Comparison of ENCODE assay signal across 8 mouse cellular contexts in genomic region chr10:81481605-81482532, GRCm38 (mm10). TPM values are rescaled to one million over a fixed set of nuclear protein-coding genes. Genes with fewer than 3 reads are reported as not detected.
DNase-seq lines count a peak whose midpoint lies in the region; ATAC-seq and TF ChIP-seq lines count a peak whose summit lies in the region.

No protein-coding gene starts in this region.

- intact Hi-C loops in left cerebral cortex, adult 2 months (cut with DNase I): no loop called here
- intact Hi-C loops in left cerebral cortex, postnatal 25 days (cut with DNase I): loop anchor here (2.0 kb wide), 1 partner anchor 13 kb away; no protein-coding TSS in a partner anchor

- WGBS in hindbrain, embryonic 10.5 days: 4% methylated on average over 35 of the region's 35 CpGs
- WGBS in midbrain, embryonic 11.5 days: 4% methylated on average over 34 of the region's 35 CpGs

- H3K36me3 ChIP-seq in hindbrain, embryonic 10.5 days: peaks cover 11% of the 10 kb centered on the region
- H3K36me3 ChIP-seq in midbrain, embryonic 11.5 days (ENCODE audit: control insufficient read depth, insufficient read depth, low read length): peaks cover 3% of the 10 kb centered on the region; the same call in 1 of the 2 replicates

- H3K27me3 ChIP-seq in hindbrain, embryonic 10.5 days (ENCODE audit: insufficient read depth, poor library complexity, severe bottlenecking): peaks cover 56% of the 10 kb centered on the region
- peaks cover 15% of the 10 kb centered on the region for H3K27me3 ChIP-seq in midbrain, embryonic 11.5 days (ENCODE audit: control insufficient read depth, insufficient read depth, low read length)

- peak overlapping the region; percentile 69 for H3K9ac ChIP-seq in midbrain, embryonic 11.5 days (ENCODE audit: low read length)

- H3K4me2 ChIP-seq in midbrain, embryonic 11.5 days: peak overlapping the region; percentile 65

- peak; percentile 25; the same call in 1 of the 2 replicates for ATAC-seq in midbrain, embryonic 11.5 days (ENCODE audit: low FRiP score)

- H3K27ac ChIP-seq in left cerebral cortex, adult 2 months: peak overlapping the region; percentile 98
- peak overlapping the region; percentile 82 for H3K27ac ChIP-seq in hindbrain, embryonic 10.5 days
- H3K27ac ChIP-seq in midbrain, embryonic 11.5 days (ENCODE audit: low read depth, low read length): no peak overlapping the region

- H3K9me3 ChIP-seq in hindbrain, embryonic 10.5 days: no peaks in the 10 kb centered on the region
- H3K9me3 ChIP-seq in midbrain, embryonic 11.5 days (ENCODE audit: control insufficient read depth, low read length): no peaks in the 10 kb centered on the region

- peaks cover 57% of the 10 kb centered on the region for H3K4me1 ChIP-seq in hindbrain, embryonic 10.5 days (replicated peaks)
- peaks cover 20% of the 10 kb centered on the region for H3K4me1 ChIP-seq in midbrain, embryonic 11.5 days (ENCODE audit: control insufficient read depth, insufficient read depth, low read length)

- no peak for DNase-seq in left cerebral cortex, adult 2 months (ENCODE audit: extremely low spot score in 1 of 2, low spot score in 2 of 2)
- no peak for DNase-seq in left cerebral cortex, postnatal 25 days (ENCODE audit: low spot score in 2 of 2)
- DNase-seq in cerebellum, postnatal 14 days: peak; percentile 47 to 60
- peak; percentile 48 for DNase-seq in hindbrain, embryonic 10.5 days (ENCODE audit: low spot score)
- DNase-seq in midbrain, embryonic 11.5 days (ENCODE audit: low spot score, missing footprints): no peak
- no peak for DNase-seq in adrenal gland, adult 2 months
- DNase-seq in embryo, embryonic 10.5 days (ENCODE audit: low spot score): no peak
- DNase-seq in adrenal gland, postnatal 10 days: no peak

- TF ChIP-seq CTCF in left cerebral cortex, adult 2 months (IDR thresholded peaks at IDR 0.05): no peak

- H3K4me3 ChIP-seq in left cerebral cortex, adult 2 months: peak overlapping the region; percentile 82
- H3K4me3 ChIP-seq in hindbrain, embryonic 10.5 days: peak overlapping the region; percentile 56
- H3K4me3 ChIP-seq in midbrain, embryonic 11.5 days (ENCODE audit: low read depth, low read length): peak overlapping the region; percentile 49

RNA-seq across cellular contexts. Expression of gene Celf5, which starts 0.6 kb away (rescaled TPM):
- 100 to 1,000 TPM; 284 to 288 TPM for total RNA-seq in left cerebral cortex, adult 2 months (2021)
- total RNA-seq in left cerebral cortex, postnatal 25 days (2021): 100 to 1,000 TPM; 285 to 286 TPM
- 3.1 and 12.9 TPM in 2 replicates for polyA plus RNA-seq in hindbrain, embryonic 10.5 days (2016; fragmentation: Nextera tagmentation; extraction: Ambion mirVana)
- 10.0 and 13.1 TPM in 2 replicates for polyA plus RNA-seq in midbrain, embryonic 11.5 days (2014; fragmentation: Nextera tagmentation; extraction: Ambion mirVana)
- under 1 TPM; 0.55 to 0.78 TPM for total RNA-seq in adrenal gland, adult 2 months (2021)
- 1.4 and 2.2 TPM in 2 replicates for polyA plus RNA-seq in adrenal gland, adult 2 months (2012; rRNA removed)
- total RNA-seq in adrenal gland, postnatal 10 days (2021): 1 to 10 TPM in 1 of 2 experiments, under 1 TPM in 1; 0.84 to 2.2 TPM

RNA-seq across cellular contexts. Expression of gene Ncln, which starts 14.3 kb away (rescaled TPM):
- 10 to 100 TPM; 78.3 to 80.8 TPM for total RNA-seq in left cerebral cortex, adult 2 months (2021)
- 10 to 100 TPM; 76.4 to 77.0 TPM for total RNA-seq in left cerebral cortex, postnatal 25 days (2021)
- polyA plus RNA-seq in hindbrain, embryonic 10.5 days (2016; fragmentation: Nextera tagmentation; extraction: Ambion mirVana): 87.4 and 92.6 TPM in 2 replicates
- 40.4 and 44.5 TPM in 2 replicates for polyA plus RNA-seq in midbrain, embryonic 11.5 days (2014; fragmentation: Nextera tagmentation; extraction: Ambion mirVana)
- total RNA-seq in adrenal gland, adult 2 months (2021): 100 to 1,000 TPM; 111 to 123 TPM
- 562 and 856 TPM in 2 replicates for polyA plus RNA-seq in adrenal gland, adult 2 months (2012; rRNA removed)
- 10 to 100 TPM; 90.9 to 93.8 TPM for total RNA-seq in adrenal gland, postnatal 10 days (2021)

RNA-seq across cellular contexts. Expression of gene S1pr4, which starts 18.1 kb away (rescaled TPM):
- under 1 TPM; 0.56 to 0.70 TPM for total RNA-seq in left cerebral cortex, adult 2 months (2021)
- under 1 TPM; 0.53 to 0.73 TPM for total RNA-seq in left cerebral cortex, postnatal 25 days (2021)
- 0.39 and 0.42 TPM in 2 replicates for polyA plus RNA-seq in hindbrain, embryonic 10.5 days (2016; fragmentation: Nextera tagmentation; extraction: Ambion mirVana)
- polyA plus RNA-seq in midbrain, embryonic 11.5 days (2014; fragmentation: Nextera tagmentation; extraction: Ambion mirVana): 0.37 and 0.43 TPM in 2 replicates
- 1 to 10 TPM in 1 of 2 experiments, under 1 TPM in 1; 0.98 to 1.6 TPM for total RNA-seq in adrenal gland, adult 2 months (2021)
- 3.5 and 3.6 TPM in 2 replicates for polyA plus RNA-seq in adrenal gland, adult 2 months (2012; rRNA removed)
- total RNA-seq in adrenal gland, postnatal 10 days (2021): 1 to 10 TPM; 2.9 TPM

RNA-seq across cellular contexts. Expression of gene Nfic, which starts 26.4 kb away (rescaled TPM):
- total RNA-seq in left cerebral cortex, adult 2 months (2021): 10 to 100 TPM; 93.4 to 94.9 TPM
- total RNA-seq in left cerebral cortex, postnatal 25 days (2021): 10 to 100 TPM; 81.1 to 87.3 TPM
- 10.5 and 16.0 TPM in 2 replicates for polyA plus RNA-seq in hindbrain, embryonic 10.5 days (2016; fragmentation: Nextera tagmentation; extraction: Ambion mirVana)
- 6.6 and 6.9 TPM in 2 replicates for polyA plus RNA-seq in midbrain, embryonic 11.5 days (2014; fragmentation: Nextera tagmentation; extraction: Ambion mirVana)
- 100 to 1,000 TPM in 1 of 2 experiments, 10 to 100 TPM in 1; 80.8 to 126 TPM for total RNA-seq in adrenal gland, adult 2 months (2021)
- polyA plus RNA-seq in adrenal gland, adult 2 months (2012; rRNA removed): 142 and 171 TPM in 2 replicates
- total RNA-seq in adrenal gland, postnatal 10 days (2021): 100 to 1,000 TPM in 1 of 2 experiments, 10 to 100 TPM in 1; 99.9 to 129 TPM

RNA-seq across cellular contexts. Expression of gene Gna15, which starts 42.2 kb away (rescaled TPM):
- total RNA-seq in left cerebral cortex, adult 2 months (2021): 1 to 10 TPM; 1.3 to 2.8 TPM
- total RNA-seq in left cerebral cortex, postnatal 25 days (2021): 1 to 10 TPM; 2.0 to 3.1 TPM
- polyA plus RNA-seq in hindbrain, embryonic 10.5 days (2016; fragmentation: Nextera tagmentation; extraction: Ambion mirVana): 0.63 and 1.6 TPM in 2 replicates
- polyA plus RNA-seq in midbrain, embryonic 11.5 days (2014; fragmentation: Nextera tagmentation; extraction: Ambion mirVana): 1.1 and 1.4 TPM in 2 replicates
- total RNA-seq in adrenal gland, adult 2 months (2021): 1 to 10 TPM; 1.1 to 2.2 TPM
- polyA plus RNA-seq in adrenal gland, adult 2 months (2012; rRNA removed): 1.4 and 1.9 TPM in 2 replicates
- total RNA-seq in adrenal gland, postnatal 10 days (2021): 1 to 10 TPM in 1 of 2 experiments, under 1 TPM in 1; 0.66 to 1.1 TPM

Comparison
In these comparisons a context has a peak if more than half of its experiments do, and no peak if none do; other contexts are left out.
1. DNase-seq: peak in cerebellum, postnatal 14 days (2 of 2) and hindbrain, embryonic 10.5 days (single experiment); none in left cerebral cortex, adult 2 months (0 of 2), left cerebral cortex, postnatal 25 days (0 of 2), midbrain, embryonic 11.5 days (single experiment), adrenal gland, adult 2 months (single experiment), embryo, embryonic 10.5 days (single experiment) and adrenal gland, postnatal 10 days (single experiment).
2. RNA of gene Celf5, which starts 0.6 kb away (total RNA-seq): 284 to 288 TPM in left cerebral cortex, adult 2 months and 285 to 286 TPM in left cerebral cortex, postnatal 25 days; 0.84 to 2.2 TPM in adrenal gland, postnatal 10 days and 0.55 to 0.78 TPM in adrenal gland, adult 2 months; every median in the first group is over 10 times any median in the second.
3. Peak in every context shown above with its lines, with median percentiles within 50 percentile points of each other: H3K4me3 ChIP-seq.